Mouse (Mus musculus) MEL (cell line): Measurements from ENCODE around the gene Lsm7. TPM values are rescaled to one million over a fixed set of nuclear protein-coding genes. Genes with fewer than 3 reads are reported as not detected.

Source experiments
- DNase-seq: peaks from one replicate; pipeline ENCODE4 v3.0.0; 2011; ENCODE audit warnings: low read depth, low spot score
- H3K27ac ChIP-seq: 2 replicates; pipeline ENCODE4 v1.5.1; 2012; ENCODE audit warnings: low read depth, mild to moderate bottlenecking, control low read depth, low read length, moderate library complexity; ENCODE audit not compliant: control insufficient read depth
- H3K27me3 ChIP-seq, 2 experiments: fragments of 150-350 bp in 1 of 2; sonication (generic) in 1 of 2; 2 replicates each; pipeline ENCODE4 v1.6.1; 2012; ENCODE audit warnings: low read length in 2 of 2, mild to moderate bottlenecking in 2 of 2, improper control_type of control experiment in 1 of 2, moderate library complexity in 1 of 2; ENCODE audit not compliant: insufficient read depth in 2 of 2, control insufficient read depth in 1 of 2
- H3K36me3 ChIP-seq, 2 experiments: 2 replicates each; pipeline ENCODE4 v1.6.1; 2012 to 2014; ENCODE audit warnings: low read length in 2 of 2, improper control_type of control experiment in 1 of 2, inconsistent platforms in 1 of 2, mild to moderate bottlenecking in 1 of 2; ENCODE audit not compliant: insufficient read depth in 2 of 2, control insufficient read depth in 1 of 2
- H3K4me1 ChIP-seq, 2 experiments: fragments of 150-350 bp in 1 of 2; sonication (generic) in 1 of 2; 2 replicates each; pipeline ENCODE4 v1.6.1; 2012; ENCODE audit warnings: low read length in 2 of 2, improper control_type of control experiment in 1 of 2, mild to moderate bottlenecking in 1 of 2; ENCODE audit not compliant: insufficient read depth in 2 of 2, control insufficient read depth in 1 of 2
- H3K4me3 ChIP-seq, 2 experiments: fragments of 150-350 bp in 1 of 2; sonication (generic) in 1 of 2; 2 replicates each; pipeline ENCODE4 v1.5.1; 2012; ENCODE audit warnings: low read depth in 2 of 2, low read length in 2 of 2, mild to moderate bottlenecking in 2 of 2, moderate library complexity in 2 of 2, control low read depth in 1 of 2, improper control_type of control experiment in 1 of 2; ENCODE audit not compliant: control insufficient read depth in 1 of 2, insufficient read depth in 1 of 2
- H3K79me2 ChIP-seq: 2 replicates; pipeline ENCODE4 v1.6.1; 2012; ENCODE audit warnings: mild to moderate bottlenecking, low read length, moderate library complexity; ENCODE audit not compliant: control insufficient read depth, poor library complexity, insufficient read depth
- H3K9ac ChIP-seq: 2 replicates; pipeline ENCODE4 v1.6.1; 2012; ENCODE audit warnings: low read depth, mild to moderate bottlenecking, control low read depth, low read length, moderate library complexity; ENCODE audit not compliant: control insufficient read depth, poor library complexity, severe bottlenecking
- H3K9me3 ChIP-seq: fragments of 150-350 bp; sonication (generic); replicated peaks from 2 replicates; pipeline ENCODE4 v1.6.1; 2012; ENCODE audit warnings: mild to moderate bottlenecking, low read length, improper control_type of control experiment, moderate library complexity; ENCODE audit not compliant: insufficient read depth
- CHD1 ChIP-seq: IDR thresholded peaks from 2 replicates; pipeline ENCODE4 v1.6.1; 2012; ENCODE audit warnings: low read depth, mild to moderate bottlenecking, inconsistent platforms, low read length, improper control_type of control experiment
- CHD2 ChIP-seq: IDR thresholded peaks from 2 replicates; pipeline ENCODE4 v1.6.1; 2011; ENCODE audit warnings: low read length, improper control_type of control experiment
- CTCF ChIP-seq, 3 experiments: IDR thresholded peaks in 2 of 3; conservative IDR thresholded peaks in 1 of 3; 2 replicates each; pipeline ENCODE4 v1.5.1; 2011 to 2012; ENCODE audit warnings: low read length in 3 of 3, low read depth in 2 of 3, mild to moderate bottlenecking in 2 of 3, improper control_type of control experiment in 1 of 3, inconsistent platforms in 1 of 3, mixed read lengths in 1 of 3, moderate library complexity in 1 of 3; ENCODE audit not compliant: control insufficient read depth in 1 of 3, insufficient read depth in 1 of 3, poor library complexity in 1 of 3, severe bottlenecking in 1 of 3
- ELF1 ChIP-seq: IDR thresholded peaks from 2 replicates; pipeline ENCODE4 v1.6.1; 2014; ENCODE audit warnings: low read depth, mild to moderate bottlenecking, inconsistent platforms, low read length, improper control_type of control experiment, moderate library complexity
- EP300 ChIP-seq, 2 experiments: IDR thresholded peaks; 2 replicates each; pipeline ENCODE4 v1.6.1; 2011; ENCODE audit warnings: improper control_type of control experiment in 2 of 2, low read length in 2 of 2, low read depth in 1 of 2, mild to moderate bottlenecking in 1 of 2
- GABPA ChIP-seq: IDR thresholded peaks from 2 replicates; pipeline ENCODE4 v1.6.1; 2012; ENCODE audit warnings: low read depth, mild to moderate bottlenecking, inconsistent platforms, low read length, improper control_type of control experiment, moderate library complexity
- JUND ChIP-seq: IDR thresholded peaks from 2 replicates; pipeline ENCODE4 v1.6.1; 2011; ENCODE audit warnings: low read depth, mild to moderate bottlenecking, improper control_type of control experiment, low read length
- KAT2A ChIP-seq: conservative IDR thresholded peaks from 2 replicates; pipeline ENCODE4 v1.6.1; 2012; ENCODE audit warnings: low read depth, low read length, improper control_type of control experiment, inconsistent platforms
- MAFK ChIP-seq: IDR thresholded peaks from 2 replicates; pipeline ENCODE4 v1.6.1; 2011; ENCODE audit warnings: low read depth, mild to moderate bottlenecking, low read length, improper control_type of control experiment, borderline replicate concordance
- MAX ChIP-seq: IDR thresholded peaks from 2 replicates; pipeline ENCODE4 v1.6.1; 2011; ENCODE audit warnings: low read length, improper control_type of control experiment
- MEF2A ChIP-seq: IDR thresholded peaks from 2 replicates; pipeline ENCODE4 v1.6.1; 2014; ENCODE audit warnings: low read depth, mild to moderate bottlenecking, inconsistent platforms, low read length, improper control_type of control experiment; ENCODE audit not compliant: poor library complexity, insufficient replicate concordance, severe bottlenecking; ENCODE audit errors: extremely low read depth
- MXI1 ChIP-seq: IDR thresholded peaks from 2 replicates; pipeline ENCODE4 v1.6.1; 2011; ENCODE audit warnings: mild to moderate bottlenecking, low read depth, low read length, improper control_type of control experiment
- MYC ChIP-seq: IDR thresholded peaks from 2 replicates; pipeline ENCODE4 v1.6.1; 2011; ENCODE audit warnings: low read depth, mild to moderate bottlenecking, low read length, improper control_type of control experiment, moderate library complexity
- NELFE ChIP-seq: IDR thresholded peaks from 2 replicates; pipeline ENCODE4 v1.6.1; 2011; ENCODE audit warnings: low read depth, low read length, improper control_type of control experiment
- POLR2AphosphoS5 ChIP-seq: IDR thresholded peaks from 2 replicates; pipeline ENCODE4 v1.6.1; 2012; ENCODE audit warnings: low read depth, borderline replicate concordance, mild to moderate bottlenecking, inconsistent platforms, low read length, moderate library complexity, mixed read lengths
- RAD21 ChIP-seq: IDR thresholded peaks from 2 replicates; pipeline ENCODE4 v1.6.1; 2011; ENCODE audit warnings: mild to moderate bottlenecking, low read depth, low read length, improper control_type of control experiment
- RCOR1 ChIP-seq: IDR thresholded peaks from 2 replicates; pipeline ENCODE4 v1.6.1; 2012; ENCODE audit warnings: low read depth, mild to moderate bottlenecking, inconsistent platforms, low read length, improper control_type of control experiment
- SIN3A ChIP-seq: IDR thresholded peaks from 2 replicates; pipeline ENCODE4 v1.6.1; 2012; ENCODE audit warnings: low read length, improper control_type of control experiment, inconsistent platforms
- SMC3 ChIP-seq: IDR thresholded peaks from 2 replicates; pipeline ENCODE4 v1.6.1; 2011; ENCODE audit warnings: low read depth, low read length, improper control_type of control experiment
- TBP ChIP-seq: IDR thresholded peaks from 2 replicates; pipeline ENCODE4 v1.8.0; 2011; ENCODE audit warnings: low read depth, low read length, improper control_type of control experiment
- TCF12 ChIP-seq: IDR thresholded peaks from 2 replicates; pipeline ENCODE4 v1.6.1; 2014; ENCODE audit warnings: low read depth, mild to moderate bottlenecking, inconsistent platforms, low read length, improper control_type of control experiment, moderate library complexity
- UBTF ChIP-seq: IDR thresholded peaks from 2 replicates; pipeline ENCODE4 v1.6.1; 2012; ENCODE audit warnings: low read depth, mild to moderate bottlenecking, inconsistent platforms, low read length, improper control_type of control experiment, moderate library complexity, borderline replicate concordance; ENCODE audit not compliant: insufficient read depth
- USF1 ChIP-seq: IDR thresholded peaks from 2 replicates; pipeline ENCODE4 v1.6.1; 2014; ENCODE audit warnings: low read depth, mild to moderate bottlenecking, inconsistent platforms, low read length, improper control_type of control experiment, moderate library complexity
- ZC3H11A ChIP-seq: IDR thresholded peaks from 2 replicates; pipeline ENCODE4 v1.6.1; 2012; ENCODE audit warnings: low read depth, mild to moderate bottlenecking, inconsistent platforms, low read length, improper control_type of control experiment
- polyA plus RNA-seq, 2 experiments: library from polyadenylated mRNA; stranded (reverse) in 1 of 2; unstranded in 1 of 2; fragments of >175 nt in 1 of 2; fragments of >200 nt in 1 of 2; gene quantifications; 2 replicates each; pipeline versions ENCODE4 v1.2.1 to v1.2.4; 2012; ENCODE audit warnings: low replicate concordance in 2 of 2, low read depth in 1 of 2; ENCODE audit not compliant: insufficient read length in 2 of 2, insufficient read depth in 1 of 2, missing spikeins in 1 of 2
- total RNA-seq: library from RNA; depleted of rRNA; stranded (reverse); fragments of 300-350 nt; gene quantifications from 2 replicates; pipeline ENCODE4 v1.2.3, GENCODE M21; 2012

Lsm7 gene
- total and polyA plus RNA-seq, 3 experiments, result 246 to 637 TPM; not detected in 1

- DNase-seq, result no peak
- Histone ChIP-seq H3K4me3 (no peak overlapping the region), H3K9me3 (no peaks in the 10 kb centered on the region), H3K9ac (no peak overlapping the region), H3K79me2 (no peaks in the 10 kb centered on the region), H3K27me3 (no peaks in the 10 kb centered on the region; a peak in 1 of 4 replicates), H3K27ac (no peak overlapping the region), H3K36me3 (no peaks in the 10 kb centered on the region), H3K4me1 (no peaks in the 10 kb centered on the region)
- TF ChIP-seq RCOR1 (no peak), RAD21 (no peak), CHD1 (no peak), NELFE (no peak), SMC3 (no peak), MYC (no peak)
These were observed 17.2 kb downstream of the Lsm7 start for GRCm38 (mm10) chr10:80837827-80838226.

DNA sequence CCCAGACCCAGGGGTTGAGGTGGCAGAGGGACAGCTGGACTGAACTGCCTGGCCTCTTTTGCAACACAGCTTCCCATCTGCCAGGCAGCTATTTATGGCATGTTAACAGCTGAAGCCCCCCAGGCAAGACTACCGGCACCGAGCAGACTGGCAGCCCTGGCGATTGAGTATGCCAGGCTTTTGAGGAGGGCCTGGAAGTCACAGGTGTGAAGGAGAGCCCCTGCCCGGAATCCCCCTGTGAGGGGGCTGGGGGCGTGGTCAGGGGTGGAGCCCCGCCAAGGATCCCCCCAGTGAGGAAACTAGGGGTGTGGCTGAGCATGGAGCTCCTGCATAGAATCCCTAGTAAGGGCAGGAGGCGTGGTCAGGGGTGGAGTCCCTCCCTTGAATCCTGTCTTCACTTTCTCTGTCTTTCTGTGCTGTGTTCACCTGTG lies 18.0 kb downstream of the Lsm7 start:
- no peak overlapping the region for H3K27ac ChIP-seq
- H3K27me3 ChIP-seq, result no peaks in the 10 kb centered on the region; a peak in 1 of 4 replicates
- no peaks in the 10 kb centered on the region for H3K9me3 ChIP-seq
- no peak overlapping the region for H3K9ac ChIP-seq
- H3K4me3 ChIP-seq, result no peak overlapping the region
- no peaks in the 10 kb centered on the region for H3K79me2 ChIP-seq
- TF ChIP-seq ZC3H11A (no peak), POLR2AphosphoS5 (no peak), USF1 (no peak), MEF2A (no peak), JUND (no peak), CTCF (IDR thresholded peaks at IDR 0.05 in 2 of 3, conservative IDR thresholded peaks at IDR 0.05 in 1 of 3; ENCODE audit: control insufficient read depth in 1 of 3, insufficient read depth in 1 of 3, low read depth in 2 of 3, low read length in 3 of 3, poor library complexity in 1 of 3, severe bottlenecking in 1 of 3) (no peak)
- no peak for DNase-seq
- no peaks in the 10 kb centered on the region for H3K36me3 ChIP-seq
- H3K4me1 ChIP-seq, result no peaks in the 10 kb centered on the region

GRCm38 (mm10) chr10:80835617-80836016 lies 19.4 kb downstream of the Lsm7 start:
- Histone ChIP-seq H3K27me3 (no peaks in the 10 kb centered on the region; a peak in 1 of 4 replicates), H3K36me3 (peaks cover 0 to 2% of the 10 kb centered on the region in 2 experiments; a peak in 1 of 4 replicates), H3K4me3 (no peak overlapping the region), H3K27ac (no peak overlapping the region), H3K9ac (no peak overlapping the region), H3K79me2 (no peaks in the 10 kb centered on the region), H3K4me1 (peaks cover 2 to 4% of the 10 kb centered on the region in 2 experiments; a peak in 3 of 4 replicates), H3K9me3 (no peaks in the 10 kb centered on the region)
- TF ChIP-seq ELF1 (no peak), MAX (no peak), GABPA (no peak), MXI1 (no peak), KAT2A (no peak), CHD2 (no peak), SIN3A (no peak), MAFK (no peak), CTCF (IDR thresholded peaks at IDR 0.05 in 2 of 3, conservative IDR thresholded peaks at IDR 0.05 in 1 of 3; ENCODE audit: control insufficient read depth in 1 of 3, insufficient read depth in 1 of 3, low read depth in 2 of 3, low read length in 3 of 3, poor library complexity in 1 of 3, severe bottlenecking in 1 of 3) (no peak), UBTF (no peak), TCF12 (no peak), CHD1 (no peak), TBP (no peak), EP300 (IDR thresholded peaks at IDR 0.05; ENCODE audit: low read depth in 1 of 2, low read length in 2 of 2) (no peak), SMC3 (no peak), NELFE (no peak)
- no peak for DNase-seq
